Mouse (Mus musculus): ENCODE data around the gene Rassf3. TPM values are rescaled to one million over a fixed set of nuclear protein-coding genes. Genes with fewer than 3 reads are reported as not detected.
A peak's percentile ranks its signal among the peaks of the same experiment; 100 is the strongest.

The Rassf3 gene
- total and polyA plus RNA-seq, 2 experiments = 13.4 to 20.0 TPM

DNA sequence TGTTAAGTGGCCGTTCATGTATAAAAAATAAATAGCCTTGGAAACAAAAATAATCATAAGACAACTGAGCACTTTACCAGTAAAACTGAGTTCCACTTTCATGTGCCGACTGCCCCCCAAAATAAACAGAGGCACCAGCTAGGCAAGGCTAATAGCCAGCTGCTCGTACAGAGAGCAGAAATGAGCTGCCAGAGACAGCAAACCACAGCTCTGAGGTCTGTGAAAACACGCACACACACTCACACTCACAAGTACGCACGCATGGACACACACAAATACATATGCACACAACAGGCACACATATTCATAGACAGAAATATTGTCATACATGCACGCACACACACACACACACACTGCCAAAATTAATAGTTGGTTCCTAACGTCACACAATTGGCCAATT is 46.6 kb downstream of the Rassf3 start:
- H3K79me2 ChIP-seq (ENCODE audit: control insufficient read depth, insufficient read depth, low read length) = peaks cover 32% of the 10 kb centered on the region
- 2% methylated on average over 8 of the region's 8 CpGs for whole genome bisulfite sequencing
- H3K9ac ChIP-seq (ENCODE audit: low read depth, low read length) = peak overlapping the region; percentile 66
- no peak for TF ChIP-seq POLR2A (IDR thresholded peaks at IDR 0.05; ENCODE audit: extremely low read depth, insufficient read depth, low read length)
- no peak for TF ChIP-seq CTCF (IDR thresholded peaks at IDR 0.05; ENCODE audit: low read depth, low read length)
- no peaks in the 10 kb centered on the region for H3K27me3 ChIP-seq (ENCODE audit: control insufficient read depth, insufficient read depth, low read length)
- H3K4me3 ChIP-seq (ENCODE audit: insufficient read depth, low read depth, low read length) = no peak overlapping the region
- H3K27ac ChIP-seq (replicated peaks; ENCODE audit: insufficient read depth, low read depth, low read length) = peak overlapping the region; percentile 89
- DNase-seq (ENCODE audit: extremely low read depth, low read depth, low spot score) = peak; percentile 72
- peaks cover 61% of the 10 kb centered on the region for H3K4me1 ChIP-seq (ENCODE audit: control insufficient read depth, insufficient read depth, low read length)
- H3K36me3 ChIP-seq (ENCODE audit: control insufficient read depth, insufficient read depth, low read length) = no peaks in the 10 kb centered on the region

DNA sequence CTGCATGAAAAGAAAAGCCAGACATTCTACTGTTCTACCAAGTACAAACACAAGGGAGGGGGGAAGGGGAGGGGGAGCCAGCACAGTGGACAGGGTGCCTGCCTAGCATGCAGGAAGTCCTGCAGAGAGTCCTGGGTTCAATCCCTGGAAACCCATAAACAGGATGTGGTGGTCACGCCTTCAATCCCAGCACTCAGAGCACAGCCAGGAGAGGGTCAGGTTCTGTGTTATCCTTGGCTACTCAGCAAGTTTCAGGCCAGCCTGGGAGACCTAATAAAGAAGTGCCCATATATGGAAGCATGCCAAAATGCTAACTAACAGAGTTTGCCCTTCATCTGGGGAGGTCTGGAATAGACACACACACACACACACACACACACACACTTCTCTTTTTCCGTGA is 47.1 kb downstream of the Rassf3 start:
- H3K9ac ChIP-seq (ENCODE audit: low read depth, low read length) = no peak overlapping the region
- DNase-seq (ENCODE audit: extremely low read depth, low read depth, low spot score) = peak; percentile 69
- H3K27me3 ChIP-seq (ENCODE audit: control insufficient read depth, insufficient read depth, low read length) = no peaks in the 10 kb centered on the region
- TF ChIP-seq CTCF (IDR thresholded peaks at IDR 0.05; ENCODE audit: low read depth, low read length) = no peak
- TF ChIP-seq POLR2A (IDR thresholded peaks at IDR 0.05; ENCODE audit: extremely low read depth, insufficient read depth, low read length) = no peak
- peaks cover 31% of the 10 kb centered on the region for H3K79me2 ChIP-seq (ENCODE audit: control insufficient read depth, insufficient read depth, low read length)
- no peak overlapping the region for H3K4me3 ChIP-seq (ENCODE audit: insufficient read depth, low read depth, low read length)
- H3K27ac ChIP-seq (replicated peaks; ENCODE audit: insufficient read depth, low read depth, low read length) = peak overlapping the region; percentile 64
- peaks cover 59% of the 10 kb centered on the region for H3K4me1 ChIP-seq (ENCODE audit: control insufficient read depth, insufficient read depth, low read length)
- no peaks in the 10 kb centered on the region for H3K36me3 ChIP-seq (ENCODE audit: control insufficient read depth, insufficient read depth, low read length)
- WGBS = 2% methylated on average over 2 of the region's 2 CpGs

DNA sequence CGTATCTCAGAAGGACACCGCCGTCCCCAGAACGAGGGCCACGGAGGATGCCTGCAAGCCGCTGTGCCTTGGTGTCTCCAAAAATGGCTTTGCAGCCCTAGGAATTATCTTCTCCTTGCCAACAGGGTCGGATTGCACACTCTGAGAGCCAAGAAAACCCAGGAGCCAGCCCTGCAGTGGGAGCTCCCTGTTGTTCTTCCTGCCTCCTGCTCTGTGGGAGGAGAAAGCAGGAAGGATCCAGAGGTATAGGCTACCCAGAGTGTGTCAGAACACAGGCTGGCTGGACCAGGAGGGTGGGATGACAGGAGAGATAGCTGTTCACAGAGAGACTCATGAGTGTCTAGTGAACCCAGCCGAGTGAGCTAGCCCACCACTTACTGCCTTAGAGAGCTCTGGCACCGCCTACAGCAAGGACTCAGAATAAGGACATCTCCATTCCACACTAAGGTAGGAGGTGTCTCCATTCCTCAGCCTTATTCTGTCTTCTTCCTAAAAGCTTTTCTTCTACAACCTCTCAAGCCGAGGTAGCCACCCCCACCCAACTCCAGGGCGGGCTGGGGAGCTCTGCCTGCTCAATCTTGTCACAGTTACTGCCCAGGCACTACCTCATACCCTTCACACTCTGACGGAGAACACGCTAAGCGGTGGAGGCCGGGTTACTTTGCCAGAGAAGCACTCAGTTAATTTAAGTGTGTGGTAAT is 48.0 kb downstream of the Rassf3 start:
- peak overlapping the region; percentile 64 for H3K27ac ChIP-seq (replicated peaks; ENCODE audit: insufficient read depth, low read depth, low read length)
- DNase-seq (ENCODE audit: extremely low read depth, low read depth, low spot score) = no peak
- no peak overlapping the region for H3K4me3 ChIP-seq (ENCODE audit: insufficient read depth, low read depth, low read length)
- H3K27me3 ChIP-seq (ENCODE audit: control insufficient read depth, insufficient read depth, low read length) = no peaks in the 10 kb centered on the region
- H3K4me1 ChIP-seq (ENCODE audit: control insufficient read depth, insufficient read depth, low read length) = peaks cover 55% of the 10 kb centered on the region
- TF ChIP-seq CTCF (IDR thresholded peaks at IDR 0.05; ENCODE audit: low read depth, low read length) = no peak
- no peak for TF ChIP-seq POLR2A (IDR thresholded peaks at IDR 0.05; ENCODE audit: extremely low read depth, insufficient read depth, low read length)
- H3K36me3 ChIP-seq (ENCODE audit: control insufficient read depth, insufficient read depth, low read length) = no peaks in the 10 kb centered on the region
- H3K79me2 ChIP-seq (ENCODE audit: control insufficient read depth, insufficient read depth, low read length) = peaks cover 40% of the 10 kb centered on the region
- WGBS = 66% methylated on average over 15 of the region's 15 CpGs
- H3K9ac ChIP-seq (ENCODE audit: low read depth, low read length) = no peak overlapping the region

DNA sequence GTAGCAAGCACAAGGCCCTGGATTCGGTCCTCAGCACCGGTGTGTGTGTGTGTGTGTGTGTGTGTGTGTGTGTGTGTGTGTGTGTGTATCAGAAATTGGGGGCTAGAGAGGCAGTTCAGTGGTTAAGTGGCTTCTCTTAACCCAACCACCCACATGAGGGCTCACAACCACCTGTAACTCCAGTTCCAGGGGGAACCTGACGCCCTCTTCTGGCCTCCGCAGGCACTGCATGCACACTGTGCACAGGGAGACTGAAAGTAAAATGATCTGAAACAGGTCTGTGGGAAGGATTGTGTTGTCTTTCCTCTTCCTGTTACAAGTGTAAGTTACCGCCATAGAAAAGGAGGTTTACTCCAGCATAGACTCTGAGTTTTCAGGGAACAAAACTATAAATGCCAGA is 49.0 kb downstream of the Rassf3 start:
- Histone ChIP-seq H3K27ac (replicated peaks; ENCODE audit: insufficient read depth, low read depth, low read length) (peak overlapping the region; percentile 51), H3K36me3 (ENCODE audit: control insufficient read depth, insufficient read depth, low read length) (no peaks in the 10 kb centered on the region), H3K4me1 (ENCODE audit: control insufficient read depth, insufficient read depth, low read length) (peaks cover 50% of the 10 kb centered on the region), H3K9ac (ENCODE audit: low read depth, low read length) (no peak overlapping the region), H3K27me3 (ENCODE audit: control insufficient read depth, insufficient read depth, low read length) (no peaks in the 10 kb centered on the region), H3K79me2 (ENCODE audit: control insufficient read depth, insufficient read depth, low read length) (peaks cover 47% of the 10 kb centered on the region), H3K4me3 (ENCODE audit: insufficient read depth, low read depth, low read length) (no peak overlapping the region)
- peak; percentile 36 for DNase-seq (ENCODE audit: extremely low read depth, low read depth, low spot score)
- TF ChIP-seq CTCF (IDR thresholded peaks at IDR 0.05; ENCODE audit: low read depth, low read length) (peak; percentile 81), POLR2A (IDR thresholded peaks at IDR 0.05; ENCODE audit: extremely low read depth, insufficient read depth, low read length) (no peak)
- 46% methylated on average over 5 of the region's 5 CpGs for WGBS

DNA sequence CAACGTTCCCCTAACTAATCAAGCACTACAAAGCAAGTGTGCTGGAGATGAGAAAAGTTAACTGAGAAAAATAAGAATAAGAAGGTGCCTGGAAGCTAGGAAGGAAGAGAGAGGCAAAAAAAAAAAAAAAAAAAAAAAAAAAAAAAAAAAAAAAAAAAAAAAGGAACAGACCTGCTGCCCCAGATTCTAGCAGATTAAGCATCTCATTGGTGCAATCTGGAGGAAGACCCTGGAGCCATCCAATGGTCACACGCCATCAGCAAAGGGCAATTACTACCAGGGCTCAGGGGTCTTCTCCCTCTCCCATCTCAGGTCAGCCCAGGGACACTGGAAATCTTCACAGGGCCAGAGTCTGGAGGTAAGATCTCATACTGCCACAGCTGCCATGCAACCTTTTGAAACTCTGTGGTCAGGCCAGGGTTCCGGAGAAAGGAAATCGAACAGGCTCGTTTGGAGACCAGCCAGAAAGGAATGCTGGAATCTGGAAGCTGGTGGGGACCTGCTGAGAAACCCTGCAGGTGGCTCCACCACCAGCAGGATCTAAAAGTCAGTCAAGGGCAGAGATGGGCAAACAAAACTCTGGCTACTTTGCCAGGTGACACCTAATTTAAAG is 49.6 kb downstream of the Rassf3 start:
- Histone ChIP-seq H3K4me1 (ENCODE audit: control insufficient read depth, insufficient read depth, low read length) (peaks cover 53% of the 10 kb centered on the region), H3K27me3 (ENCODE audit: control insufficient read depth, insufficient read depth, low read length) (no peaks in the 10 kb centered on the region), H3K4me3 (ENCODE audit: insufficient read depth, low read depth, low read length) (no peak overlapping the region), H3K9ac (ENCODE audit: low read depth, low read length) (no peak overlapping the region), H3K79me2 (ENCODE audit: control insufficient read depth, insufficient read depth, low read length) (peaks cover 53% of the 10 kb centered on the region), H3K27ac (replicated peaks; ENCODE audit: insufficient read depth, low read depth, low read length) (peak overlapping the region; percentile 51), H3K36me3 (ENCODE audit: control insufficient read depth, insufficient read depth, low read length) (no peaks in the 10 kb centered on the region)
- peak; percentile 81 for DNase-seq (ENCODE audit: extremely low read depth, low read depth, low spot score)
- 15% methylated on average over 5 of the region's 5 CpGs for WGBS
- TF ChIP-seq CTCF (IDR thresholded peaks at IDR 0.05; ENCODE audit: low read depth, low read length) (no peak; the same call in 1 of the 2 replicates), POLR2A (IDR thresholded peaks at IDR 0.05; ENCODE audit: extremely low read depth, insufficient read depth, low read length) (no peak)

DNA sequence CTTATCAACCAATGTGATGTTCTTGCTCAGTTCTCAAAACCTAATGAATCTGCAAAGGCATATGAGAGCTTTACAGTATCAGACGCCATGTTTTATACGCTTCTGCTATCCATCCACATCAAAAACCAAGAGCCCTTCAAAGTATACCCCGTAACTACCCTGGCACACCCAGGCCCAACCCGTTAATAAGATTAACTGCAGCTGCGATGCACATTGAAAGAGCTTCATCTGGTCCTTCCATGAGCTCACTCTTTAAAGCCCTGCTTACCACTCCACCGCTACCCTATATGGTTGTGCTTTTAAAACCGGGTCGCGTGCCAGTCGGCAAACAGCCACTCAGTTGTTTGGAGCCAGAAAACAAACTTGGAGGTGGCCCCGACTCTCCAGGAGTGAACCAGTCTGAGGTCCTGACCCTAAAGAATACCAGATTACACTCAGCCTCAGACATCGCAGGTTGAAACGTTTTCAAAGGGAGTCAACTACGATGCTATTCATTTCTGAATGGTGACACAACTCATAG is 50.6 kb downstream of the Rassf3 start:
- no peak overlapping the region for H3K27ac ChIP-seq (replicated peaks; ENCODE audit: insufficient read depth, low read depth, low read length)
- no peak for TF ChIP-seq POLR2A (IDR thresholded peaks at IDR 0.05; ENCODE audit: extremely low read depth, insufficient read depth, low read length)
- H3K9ac ChIP-seq (ENCODE audit: low read depth, low read length) = no peak overlapping the region
- H3K4me3 ChIP-seq (ENCODE audit: insufficient read depth, low read depth, low read length) = no peak overlapping the region
- no peaks in the 10 kb centered on the region for H3K27me3 ChIP-seq (ENCODE audit: control insufficient read depth, insufficient read depth, low read length)
- DNase-seq (ENCODE audit: extremely low read depth, low read depth, low spot score) = peak; percentile 50
- 41% methylated on average over 14 of the region's 14 CpGs for WGBS
- peaks cover 48% of the 10 kb centered on the region for H3K4me1 ChIP-seq (ENCODE audit: control insufficient read depth, insufficient read depth, low read length)
- H3K79me2 ChIP-seq (ENCODE audit: control insufficient read depth, insufficient read depth, low read length) = peaks cover 55% of the 10 kb centered on the region
- no peaks in the 10 kb centered on the region for H3K36me3 ChIP-seq (ENCODE audit: control insufficient read depth, insufficient read depth, low read length)
